Mouse (Mus musculus) liver, embryonic 16.5 days (tissue): Measurements from ENCODE around the gene Ccdc149. TPM values are rescaled to one million over a fixed set of nuclear protein-coding genes. Genes with fewer than 3 reads are reported as not detected.

Experiments
- ATAC-seq: fragments of 200-750 bp; cut with Nextera tagmentation; 2 replicates; pipeline ENCODE4 v1.8.0; 2017; ENCODE audit warnings: low read depth, mild to moderate bottlenecking, moderate number of reproducible peaks, moderate library complexity
- H3K27ac ChIP-seq: fragments of 300-500 bp; sonication (generic); 2 replicates; pipeline ENCODE4 v1.5.1; 2014; ENCODE audit warnings: mild to moderate bottlenecking, low read length
- H3K27me3 ChIP-seq: fragments of 300-500 bp; sonication (generic); 2 replicates; pipeline ENCODE4 v1.6.1; 2014; ENCODE audit warnings: low read depth, low read length, mixed read lengths; ENCODE audit not compliant: control insufficient read depth, insufficient read depth
- H3K36me3 ChIP-seq: fragments of 300-500 bp; sonication (generic); 2 replicates; pipeline ENCODE4 v1.6.1; 2014; ENCODE audit warnings: mild to moderate bottlenecking; ENCODE audit not compliant: control insufficient read depth, insufficient read depth
- H3K4me1 ChIP-seq: fragments of 300-500 bp; sonication (generic); 2 replicates; pipeline ENCODE4 v1.6.1; 2014; ENCODE audit warnings: low read depth, low read length, mixed read lengths; ENCODE audit not compliant: control insufficient read depth
- H3K4me2 ChIP-seq: fragments of 300-500 bp; sonication (generic); 2 replicates; pipeline ENCODE4 v1.6.1; 2014; ENCODE audit warnings: low read depth, low read length, mixed read lengths
- H3K4me3 ChIP-seq: fragments of 300-500 bp; sonication (generic); 2 replicates; pipeline ENCODE4 v1.5.1; 2014; ENCODE audit warnings: low read depth, mild to moderate bottlenecking, low read length
- H3K9ac ChIP-seq: fragments of 300-500 bp; sonication (generic); 2 replicates; pipeline ENCODE4 v1.6.1; 2014; ENCODE audit warnings: low read depth, low read length
- H3K9me3 ChIP-seq: fragments of 300-500 bp; sonication (generic); replicated peaks from 2 replicates; pipeline ENCODE4 v1.6.1; 2016; ENCODE audit warnings: low read length; ENCODE audit not compliant: control insufficient read depth
- WGBS: fragments of 180-500 bp; shearing (Covaris S2); extraction: QIAGEN DNeasy Blood & Tissue Kit; methylation state at CpG from one replicate; pipeline ENCODE4 v1.1.7; 2014; ENCODE audit not compliant: insufficient replicate concordance; 5-methylcytosine and 5-hydroxymethylcytosine counted together
- polyA plus RNA-seq: library from polyadenylated mRNA; unstranded; fragments of >200 nt; fragmentation: Nextera tagmentation; extraction: Ambion mirVana; gene quantifications from 2 replicates; pipeline ENCODE4 v1.2.1, GENCODE M21; 2015

Gene Ccdc149
- polyA plus RNA-seq, 1 experiment from 2014 or later = 0.86 TPM

DNA sequence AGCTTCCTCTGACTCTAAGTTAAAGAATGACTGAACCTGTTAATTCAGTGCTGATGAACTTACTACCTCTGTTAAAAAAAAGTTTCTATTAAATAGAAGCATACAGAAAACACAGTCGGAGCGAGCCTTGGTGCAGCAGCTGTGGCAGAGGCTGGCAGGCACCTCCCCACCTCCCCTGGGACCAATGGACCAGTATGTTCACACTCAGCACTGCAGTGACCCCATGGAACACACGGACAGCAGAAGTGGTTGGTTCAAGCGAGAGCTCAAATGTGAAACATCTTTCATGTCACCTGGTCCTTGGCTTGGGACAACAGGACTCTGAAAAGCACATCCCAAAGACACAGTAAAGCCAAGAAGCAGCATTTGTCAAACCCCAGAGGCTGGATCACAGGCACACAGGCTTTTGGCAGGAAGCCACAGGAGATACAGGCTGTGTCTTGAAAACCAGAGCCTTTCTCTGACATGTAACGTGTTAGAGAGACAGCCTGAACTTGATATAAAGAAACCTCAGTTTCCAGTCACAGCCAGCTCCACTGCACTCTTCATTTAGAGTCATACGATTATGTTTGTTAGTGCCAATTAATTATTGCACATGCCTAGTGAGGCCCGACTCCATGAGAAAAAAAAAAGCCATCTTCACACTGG lies 62.5 kb downstream of the Ccdc149 start:
- Histone ChIP-seq H3K27me3 (no peaks in the 10 kb centered on the region), H3K36me3 (no peaks in the 10 kb centered on the region), H3K9ac (no peak overlapping the region), H3K9me3 (no peaks in the 10 kb centered on the region), H3K4me1 (no peaks in the 10 kb centered on the region), H3K27ac (no peak overlapping the region), H3K4me3 (no peak overlapping the region), H3K4me2 (no peak overlapping the region)
- ATAC-seq = no peak
- 54% methylated on average over 7 of the region's 7 CpGs for WGBS

DNA sequence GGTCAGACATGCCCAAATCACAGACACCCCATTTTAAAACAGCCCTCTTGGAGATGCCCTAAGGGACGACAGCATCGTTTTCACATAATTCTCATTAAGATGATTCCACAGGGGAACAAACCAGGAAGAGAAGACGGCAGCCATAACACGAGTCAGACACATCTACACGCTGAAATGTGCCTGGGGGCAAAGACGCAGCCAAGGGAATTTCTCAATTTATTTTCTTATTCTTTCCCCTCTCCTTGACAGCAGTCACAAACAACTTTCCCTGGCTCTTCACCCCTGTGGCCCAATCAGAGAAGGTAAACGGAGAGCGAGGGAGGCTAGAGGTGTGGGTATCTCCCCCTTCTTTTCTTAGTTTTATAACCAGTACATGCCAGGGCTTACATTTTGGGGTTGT lies 66.9 kb downstream of the Ccdc149 start:
- H3K9ac ChIP-seq = no peak overlapping the region
- no peaks in the 10 kb centered on the region for H3K27me3 ChIP-seq
- H3K4me1 ChIP-seq = no peaks in the 10 kb centered on the region
- no peaks in the 10 kb centered on the region for H3K9me3 ChIP-seq
- no peak for ATAC-seq
- H3K4me3 ChIP-seq = no peak overlapping the region
- no peak overlapping the region for H3K27ac ChIP-seq
- no peaks in the 10 kb centered on the region for H3K36me3 ChIP-seq
- WGBS = 75% methylated on average over 8 of the region's 8 CpGs
- no peak overlapping the region for H3K4me2 ChIP-seq

DNA sequence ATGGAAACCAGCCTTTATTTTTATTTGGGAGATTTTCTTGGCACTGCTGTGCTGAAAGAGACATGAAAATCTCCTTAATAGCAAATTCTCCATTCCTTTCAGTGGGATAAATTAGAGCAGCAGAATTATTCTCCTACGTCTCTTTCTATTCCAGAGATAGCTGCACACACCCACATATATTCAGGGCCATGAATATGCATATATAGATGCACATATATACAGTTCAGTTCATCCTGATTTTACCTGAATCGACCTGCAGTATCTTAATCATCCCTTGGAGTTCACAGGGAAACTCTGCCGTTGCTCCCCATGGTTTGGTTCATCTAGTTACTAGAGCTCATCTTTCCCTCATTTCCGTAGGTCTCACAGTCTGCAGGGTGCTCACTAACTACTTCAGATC lies 77.6 kb downstream of the Ccdc149 start:
- ATAC-seq = no peak
- 52% methylated on average over 4 of the region's 4 CpGs for WGBS

DNA sequence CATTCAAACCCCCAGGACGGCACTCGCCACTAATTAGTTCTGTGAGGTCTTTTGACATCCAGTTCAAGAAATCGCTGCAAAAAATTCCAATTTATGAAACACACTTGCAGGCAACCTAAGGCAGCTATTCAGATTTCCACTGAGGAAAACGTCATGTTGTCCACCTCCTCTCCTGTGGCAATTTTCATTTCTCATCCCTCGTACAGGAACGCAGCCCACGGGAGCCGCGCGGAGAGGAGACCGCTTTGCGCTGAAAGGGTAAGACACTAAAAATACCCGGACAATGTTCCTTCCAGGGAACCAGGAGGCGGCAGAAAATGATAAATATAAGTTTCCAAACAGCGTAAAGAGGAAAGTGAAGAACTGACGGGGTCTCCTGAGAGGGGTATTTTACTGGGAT lies 79.8 kb downstream of the Ccdc149 start:
- no peak for ATAC-seq
- H3K9ac ChIP-seq = no peak overlapping the region
- H3K4me1 ChIP-seq = no peaks in the 10 kb centered on the region
- no peak overlapping the region for H3K4me2 ChIP-seq
- H3K27ac ChIP-seq = no peak overlapping the region
- H3K9me3 ChIP-seq = no peaks in the 10 kb centered on the region
- no peaks in the 10 kb centered on the region for H3K27me3 ChIP-seq
- no peak overlapping the region for H3K4me3 ChIP-seq
- H3K36me3 ChIP-seq = no peaks in the 10 kb centered on the region
- 73% methylated on average over 16 of the region's 16 CpGs for WGBS

More for the DNA sequence above, 77.6 kb downstream of the Ccdc149 start:
- Histone ChIP-seq H3K4me1 (no peaks in the 10 kb centered on the region), H3K27ac (no peak overlapping the region), H3K36me3 (no peaks in the 10 kb centered on the region), H3K4me3 (no peak overlapping the region), H3K27me3 (no peaks in the 10 kb centered on the region), H3K4me2 (no peak overlapping the region), H3K9ac (no peak overlapping the region), H3K9me3 (no peaks in the 10 kb centered on the region)

DNA sequence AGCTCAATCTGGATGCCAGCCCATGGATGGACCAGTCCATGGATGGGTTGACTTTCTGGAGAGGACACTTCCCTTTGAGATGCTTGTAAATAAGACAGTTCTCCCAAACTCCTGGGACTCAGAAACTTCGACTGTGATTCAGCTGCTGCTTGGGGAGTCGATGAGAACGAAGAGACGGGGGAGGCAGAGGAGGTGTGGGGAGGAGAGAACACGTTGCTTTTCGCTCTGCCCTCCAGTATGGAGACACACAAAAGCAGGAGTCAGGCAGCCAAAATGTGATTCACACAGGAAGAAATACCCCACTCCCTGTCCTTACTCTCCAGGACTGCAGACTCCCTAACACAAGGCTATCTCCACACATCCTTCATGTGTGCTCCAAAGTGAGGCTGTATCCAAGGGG lies 80.9 kb downstream of the Ccdc149 start:
- no peaks in the 10 kb centered on the region for H3K4me1 ChIP-seq
- H3K9me3 ChIP-seq = no peaks in the 10 kb centered on the region
- 50% methylated on average over 6 of the region's 6 CpGs for WGBS
- no peaks in the 10 kb centered on the region for H3K36me3 ChIP-seq
- H3K4me3 ChIP-seq = no peak overlapping the region
- no peak overlapping the region for H3K4me2 ChIP-seq
- H3K27ac ChIP-seq = no peak overlapping the region
- ATAC-seq = no peak
- H3K9ac ChIP-seq = no peak overlapping the region
- H3K27me3 ChIP-seq = no peaks in the 10 kb centered on the region

DNA sequence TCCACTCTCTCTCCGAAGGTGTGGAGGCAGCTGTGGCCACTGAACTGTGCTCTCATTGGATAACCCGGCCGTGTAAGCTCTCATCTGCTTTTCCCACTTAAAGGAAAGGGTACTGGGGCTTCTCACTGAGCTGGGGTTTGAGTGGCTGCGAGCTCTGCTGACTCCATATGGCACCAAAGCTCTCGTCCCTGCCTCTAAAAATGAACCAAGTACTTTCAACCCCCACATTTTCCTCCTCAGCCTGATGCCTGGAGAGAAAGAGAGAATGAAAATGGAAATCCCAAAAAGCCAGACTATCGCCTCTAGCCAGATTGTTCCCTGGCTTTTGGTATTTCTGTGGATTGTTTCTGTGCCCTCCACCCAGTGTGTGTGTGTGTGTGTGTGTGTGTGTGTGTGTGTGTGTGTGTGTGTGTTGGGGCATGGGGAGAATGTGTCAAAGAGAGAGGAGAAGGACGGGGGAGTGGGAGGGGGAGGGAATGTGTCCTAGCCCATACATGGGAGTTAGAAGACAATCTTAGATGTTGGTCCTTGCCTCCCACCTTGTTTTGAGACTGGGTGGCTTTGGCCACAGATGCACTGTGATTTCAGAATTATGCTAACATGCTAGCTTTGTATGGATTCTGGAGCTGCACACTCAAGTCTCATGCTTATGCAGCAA lies 83.1 kb downstream of the Ccdc149 start:
- no peak for ATAC-seq
- H3K27me3 ChIP-seq = no peaks in the 10 kb centered on the region
- H3K27ac ChIP-seq = no peak overlapping the region
- H3K4me3 ChIP-seq = no peak overlapping the region
- H3K36me3 ChIP-seq = no peaks in the 10 kb centered on the region
- 54% methylated on average over 7 of the region's 7 CpGs for WGBS
- H3K4me1 ChIP-seq = no peaks in the 10 kb centered on the region
- H3K9ac ChIP-seq = no peak overlapping the region
- no peaks in the 10 kb centered on the region for H3K9me3 ChIP-seq
- H3K4me2 ChIP-seq = no peak overlapping the region

DNA sequence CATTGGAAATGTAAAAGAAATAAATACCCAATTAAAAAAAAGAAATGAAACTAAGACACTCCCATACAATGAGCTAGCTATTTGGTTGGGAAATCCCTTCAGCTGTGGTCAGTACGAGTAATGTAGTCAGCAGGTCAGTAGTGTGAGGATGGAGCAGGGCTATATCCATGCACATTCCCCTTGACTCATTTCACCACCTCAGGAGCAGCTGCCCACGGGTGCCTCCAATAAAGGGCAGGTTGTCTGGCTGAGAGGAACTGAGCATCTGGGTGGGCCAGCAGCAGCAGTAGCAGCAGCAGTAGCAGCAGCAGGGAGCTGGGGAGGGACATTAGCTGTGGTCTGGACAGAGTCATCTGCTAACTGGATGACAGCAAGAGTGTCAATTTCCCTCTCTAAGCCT lies 85.3 kb downstream of the Ccdc149 start:
- no peaks in the 10 kb centered on the region for H3K36me3 ChIP-seq
- WGBS = 56% methylated on average over 2 of the region's 2 CpGs
- H3K9ac ChIP-seq = no peak overlapping the region
- H3K9me3 ChIP-seq = no peaks in the 10 kb centered on the region
- no peak overlapping the region for H3K27ac ChIP-seq
- H3K27me3 ChIP-seq = no peaks in the 10 kb centered on the region
- no peaks in the 10 kb centered on the region for H3K4me1 ChIP-seq
- no peak for ATAC-seq
- H3K4me3 ChIP-seq = no peak overlapping the region
- no peak overlapping the region for H3K4me2 ChIP-seq

DNA sequence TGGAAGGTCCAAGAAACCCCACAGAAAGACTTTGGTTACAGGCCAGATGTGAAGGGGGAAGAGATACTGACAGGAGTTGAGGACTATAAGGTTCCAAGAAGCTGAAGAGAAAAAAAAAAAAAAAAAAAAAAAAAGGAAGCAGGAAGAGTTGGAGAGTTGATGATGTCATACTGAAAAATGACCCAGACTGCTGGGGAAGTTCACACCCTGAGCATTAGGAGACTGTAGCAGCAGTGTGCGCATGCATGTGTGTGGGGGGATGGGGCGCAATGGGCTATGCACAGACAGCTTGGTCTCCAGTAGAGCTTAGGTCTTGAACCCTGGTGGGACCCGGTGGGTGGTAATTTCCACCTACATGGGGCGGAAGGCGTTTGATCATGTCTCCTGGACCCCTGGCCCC lies 87.6 kb downstream of the Ccdc149 start:
- Histone ChIP-seq H3K27me3 (no peaks in the 10 kb centered on the region), H3K9me3 (no peaks in the 10 kb centered on the region), H3K4me2 (no peak overlapping the region), H3K9ac (no peak overlapping the region), H3K27ac (no peak overlapping the region), H3K4me1 (no peaks in the 10 kb centered on the region), H3K4me3 (no peak overlapping the region), H3K36me3 (no peaks in the 10 kb centered on the region)
- WGBS = 77% methylated on average over 5 of the region's 5 CpGs
- ATAC-seq = no peak

DNA sequence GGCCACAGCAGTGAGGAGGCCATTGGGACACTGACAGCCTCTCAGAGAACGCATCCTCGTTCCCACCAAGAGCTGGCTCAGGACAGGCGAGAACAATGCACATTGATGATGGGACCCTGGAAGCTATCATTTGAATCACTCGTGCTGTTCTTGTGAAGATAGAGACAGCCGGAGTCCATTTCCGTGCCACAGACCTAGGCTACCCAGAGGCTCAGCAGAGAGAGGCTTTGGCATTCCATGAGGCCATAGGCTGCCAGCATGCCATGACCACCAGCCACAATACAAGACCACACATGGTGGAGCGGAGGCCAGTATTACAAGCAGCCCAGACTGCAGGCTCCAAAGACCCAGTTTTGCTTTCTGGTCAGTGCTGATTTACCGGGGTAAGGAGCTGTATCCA lies 88.5 kb downstream of the Ccdc149 start:
- Histone ChIP-seq H3K4me1 (no peaks in the 10 kb centered on the region), H3K27me3 (no peaks in the 10 kb centered on the region), H3K4me3 (no peak overlapping the region), H3K27ac (no peak overlapping the region), H3K4me2 (no peak overlapping the region), H3K9me3 (no peaks in the 10 kb centered on the region), H3K9ac (no peak overlapping the region), H3K36me3 (no peaks in the 10 kb centered on the region)
- no peak for ATAC-seq
- 67% methylated on average over 8 of the region's 8 CpGs for WGBS
